Mouse (Mus musculus): ENCODE data around the gene Clec2g. TPM values are rescaled to one million over a fixed set of nuclear protein-coding genes. Genes with fewer than 3 reads are reported as not detected.
"Not testable (repeated sequence)": the region's sequence is repeated elsewhere in the genome, so short reads cannot be mapped to it uniquely, and the experiment has no call there.

Gene Clec2g
- not detected in 2 replicates for total RNA-seq (2014; rRNA removed)
- not detected in 2 replicates for polyA plus RNA-seq (2015; fragmentation: Nextera tagmentation; extraction: Ambion mirVana)

DNA sequence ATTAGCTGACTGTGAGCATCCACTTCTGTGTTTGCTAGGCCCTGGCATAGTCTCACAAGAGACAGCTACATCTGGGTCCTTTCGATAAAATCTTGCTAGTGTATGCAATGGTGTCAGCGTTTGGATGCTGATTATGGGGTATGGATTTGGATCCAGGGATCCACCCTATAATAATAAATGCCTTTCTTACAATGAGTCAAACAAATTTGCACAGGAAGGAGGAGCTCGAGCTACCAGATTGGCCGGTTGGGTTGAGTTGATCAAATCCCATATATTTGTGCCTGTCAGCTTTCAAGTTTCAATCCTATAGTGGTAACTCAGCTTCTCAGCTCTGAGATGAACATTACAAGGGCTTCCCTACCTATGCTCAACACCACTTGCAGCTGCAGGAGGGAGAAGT lies at the start of gene Clec2g:
Gene Clec2g (plus strand): TSS at position 301 of the 400 bp plus-strand sequence.
- 96% methylated on average over 4 of the region's 4 CpGs for WGBS
- not testable (repeated sequence) for DNase-seq (ENCODE audit: low spot score); H3K4me2 ChIP-seq (ENCODE audit: low read depth, low read length); H3K9me3 ChIP-seq (ENCODE audit: low read length); H3K4me1 ChIP-seq (ENCODE audit: insufficient read depth, low read length); H3K27me3 ChIP-seq (ENCODE audit: insufficient read depth, low read length); H3K4me3 ChIP-seq (ENCODE audit: low read length); H3K9ac ChIP-seq (replicated peaks; ENCODE audit: low read length); ATAC-seq; H3K27ac ChIP-seq; H3K36me3 ChIP-seq (ENCODE audit: insufficient read depth, low read length)

DNA sequence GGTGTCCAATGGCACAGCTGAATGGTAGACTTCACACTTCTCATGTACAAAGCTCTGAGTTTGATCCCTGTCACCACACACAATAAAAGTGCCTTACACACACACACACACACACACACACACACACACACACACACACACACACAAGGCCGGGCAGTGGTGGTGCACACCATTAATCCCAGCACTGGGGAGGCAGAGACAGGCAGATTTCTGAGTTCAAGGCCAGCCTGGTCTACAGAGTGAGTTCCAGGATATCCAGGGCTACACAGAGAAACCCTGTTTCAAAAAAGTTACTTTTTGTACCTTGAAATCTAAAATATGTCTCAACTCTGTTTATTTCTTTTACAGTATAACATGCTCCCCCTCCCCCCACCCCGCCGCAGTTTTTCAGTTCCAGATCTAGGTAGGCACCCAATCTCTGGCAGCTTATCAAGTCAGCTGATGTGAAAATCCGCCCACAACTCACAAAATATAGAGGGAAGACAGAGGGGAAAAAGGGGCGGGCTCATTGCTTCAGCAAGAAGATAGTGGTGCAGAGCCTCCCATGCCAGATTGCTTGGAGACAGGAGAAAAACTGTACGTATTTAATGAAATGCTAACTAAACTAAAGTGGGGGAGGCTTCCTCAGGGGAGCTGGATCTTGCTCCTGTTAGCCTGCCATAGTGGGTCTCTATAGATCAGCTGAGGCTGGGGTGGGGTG lies 46.9 kb upstream of the Clec2g start, which contains the start of gene Clec2i:
Gene Clec2i (plus strand): TSS at position 498 of the 700 bp plus-strand sequence.
- not testable (repeated sequence) for ATAC-seq; H3K4me2 ChIP-seq (ENCODE audit: low read depth, low read length)

DNA sequence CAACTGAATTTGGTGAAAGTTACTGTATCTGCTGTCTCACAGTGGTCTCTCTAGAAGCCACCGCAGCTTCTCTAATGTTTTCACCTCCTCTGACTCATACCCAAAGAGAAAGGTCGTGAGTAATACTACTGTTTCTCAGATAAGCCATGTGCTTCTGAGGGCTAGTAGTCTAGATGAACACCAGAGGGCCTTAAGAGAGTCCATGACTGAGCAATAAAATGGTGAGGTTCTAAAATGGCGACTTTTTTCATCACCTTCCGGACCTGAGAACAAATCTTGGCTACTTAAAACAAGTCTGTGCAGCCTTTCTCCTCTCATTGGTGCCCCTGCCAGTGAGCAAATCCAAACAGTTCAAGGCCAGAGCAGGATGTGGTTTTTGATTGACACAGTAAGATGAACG lies 45.3 kb upstream of the Clec2g start:
- H3K9ac ChIP-seq (replicated peaks; ENCODE audit: low read length) = no peak overlapping the region
- no peak overlapping the region for H3K4me2 ChIP-seq (ENCODE audit: low read depth, low read length)
- WGBS = 77% methylated on average over 5 of the region's 5 CpGs
- no peaks in the 10 kb centered on the region for H3K9me3 ChIP-seq (ENCODE audit: low read length)
- no peaks in the 10 kb centered on the region for H3K4me1 ChIP-seq (ENCODE audit: insufficient read depth, low read length)
- no peak overlapping the region for H3K27ac ChIP-seq
- no peaks in the 10 kb centered on the region for H3K27me3 ChIP-seq (ENCODE audit: insufficient read depth, low read length)
- no peak for TF ChIP-seq CTCF (IDR thresholded peaks at IDR 0.05; ENCODE audit: low read depth)
- H3K36me3 ChIP-seq (ENCODE audit: insufficient read depth, low read length) = no peaks in the 10 kb centered on the region
- no peak overlapping the region for H3K4me3 ChIP-seq (ENCODE audit: low read length)
- DNase-seq (ENCODE audit: low spot score) (no peak), ATAC-seq (no peak)

More for the DNA sequence above, 46.9 kb upstream of the Clec2g start, which contains the start of gene Clec2i:
- H3K36me3 ChIP-seq (ENCODE audit: insufficient read depth, low read length); H3K4me1 ChIP-seq (ENCODE audit: insufficient read depth, low read length); H3K27ac ChIP-seq; H3K9ac ChIP-seq (replicated peaks; ENCODE audit: low read length); DNase-seq (ENCODE audit: low spot score); H3K9me3 ChIP-seq (ENCODE audit: low read length); H3K27me3 ChIP-seq (ENCODE audit: insufficient read depth, low read length); H3K4me3 ChIP-seq (ENCODE audit: low read length): not testable (repeated sequence)
- 84% methylated on average over 6 of the region's 6 CpGs for whole genome bisulfite sequencing

DNA sequence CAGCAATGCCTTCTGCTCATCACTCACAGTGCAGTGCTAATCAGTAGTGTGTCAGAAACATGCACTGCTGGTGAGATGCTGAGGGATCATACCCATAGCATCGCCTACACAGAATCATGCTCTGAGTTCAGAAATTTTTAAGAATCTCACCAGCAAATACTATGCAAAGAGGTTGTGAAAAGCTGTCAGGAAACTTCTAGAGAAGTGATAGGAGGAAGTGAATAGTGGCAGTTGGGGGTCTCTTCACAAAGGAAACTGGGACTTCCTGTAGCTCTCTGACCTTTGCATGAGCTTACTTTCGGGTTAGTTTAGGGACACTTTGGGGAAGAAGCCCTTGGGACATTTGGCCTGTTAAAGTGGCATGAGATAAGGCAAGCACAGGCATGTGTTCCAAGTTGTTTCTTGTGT lies 43.2 kb upstream of the Clec2g start, which contains the start of gene BC035044:
Gene BC035044 (minus strand): TSS at position 179 of the 408 bp plus-strand sequence.
- WGBS = 88% methylated on average over 2 of the region's 2 CpGs
- Histone ChIP-seq H3K36me3 (ENCODE audit: insufficient read depth, low read length) (no peaks in the 10 kb centered on the region), H3K9ac (replicated peaks; ENCODE audit: low read length) (no peak within 1 kb of the TSS), H3K4me3 (ENCODE audit: low read length) (no peak within 1 kb of the TSS), H3K27me3 (ENCODE audit: insufficient read depth, low read length) (no peaks in the 10 kb centered on the region), H3K4me1 (ENCODE audit: insufficient read depth, low read length) (no peaks in the 10 kb centered on the region), H3K4me2 (ENCODE audit: low read depth, low read length) (no peak within 1 kb of the TSS), H3K27ac (no peak within 1 kb of the TSS), H3K9me3 (ENCODE audit: low read length) (no peaks in the 10 kb centered on the region)
- no peak for DNase-seq (ENCODE audit: low spot score)
- no peak for ATAC-seq
- TF ChIP-seq CTCF (IDR thresholded peaks at IDR 0.05; ENCODE audit: low read depth) = no peak

DNA sequence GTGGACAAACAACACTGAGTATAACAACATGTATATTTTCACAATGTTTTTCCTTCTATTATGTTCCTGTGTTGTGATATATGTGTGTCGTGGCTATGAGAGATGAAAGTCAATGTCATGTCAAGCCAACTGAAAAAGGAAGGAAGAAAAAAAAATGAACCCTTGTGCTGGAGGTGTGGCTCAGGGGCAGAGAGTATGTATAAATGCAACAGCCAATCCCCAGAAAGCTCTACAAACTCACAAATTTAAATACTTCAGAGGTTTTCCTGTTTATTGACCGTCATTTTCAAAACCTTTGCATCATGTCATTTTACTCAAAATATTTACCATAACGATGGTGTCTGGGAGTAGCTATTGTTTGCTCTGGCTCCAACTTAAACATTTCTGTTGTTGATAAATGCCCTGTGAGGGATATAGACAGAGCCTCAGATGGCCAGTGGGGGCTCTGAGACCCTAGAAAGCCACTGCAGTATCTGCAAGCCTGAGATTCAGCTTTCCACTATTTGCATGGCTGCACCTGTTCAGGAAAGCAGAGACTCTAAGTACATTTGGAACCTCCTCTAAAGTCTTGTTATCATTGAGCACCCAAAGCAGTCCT lies 38.7 kb upstream of the Clec2g start:
- no peaks in the 10 kb centered on the region for H3K27me3 ChIP-seq (ENCODE audit: insufficient read depth, low read length)
- H3K4me3 ChIP-seq (ENCODE audit: low read length) = no peak overlapping the region
- WGBS = 84% methylated on average over 3 of the region's 3 CpGs
- no peak for TF ChIP-seq CTCF (IDR thresholded peaks at IDR 0.05; ENCODE audit: low read depth)
- H3K4me2 ChIP-seq (ENCODE audit: low read depth, low read length) = no peak overlapping the region
- H3K27ac ChIP-seq = no peak overlapping the region
- no peak overlapping the region for H3K9ac ChIP-seq (replicated peaks; ENCODE audit: low read length)
- no peaks in the 10 kb centered on the region for H3K36me3 ChIP-seq (ENCODE audit: insufficient read depth, low read length)
- no peaks in the 10 kb centered on the region for H3K4me1 ChIP-seq (ENCODE audit: insufficient read depth, low read length)
- H3K9me3 ChIP-seq (ENCODE audit: low read length) = no peaks in the 10 kb centered on the region
- no peak for ATAC-seq
- DNase-seq (ENCODE audit: low spot score) = no peak

DNA sequence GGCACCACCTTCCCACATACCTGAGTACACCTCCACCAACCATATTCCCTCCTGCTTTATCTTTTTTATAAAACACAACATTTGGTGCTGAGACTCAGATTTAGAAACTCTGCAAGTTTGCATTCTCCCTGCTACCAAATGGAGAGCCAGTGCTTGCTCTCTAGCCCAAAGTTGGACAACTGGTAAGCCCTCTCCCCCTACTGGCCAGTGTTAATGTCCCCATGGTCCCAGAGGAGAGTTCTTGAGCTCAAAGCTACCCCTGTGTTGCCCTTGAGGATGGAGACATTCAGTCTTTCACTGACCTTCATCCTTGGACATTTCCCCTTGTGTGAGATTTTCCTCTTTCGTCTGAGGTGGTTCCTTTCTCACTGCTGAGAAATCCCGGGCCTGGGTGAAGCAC lies 34.1 kb upstream of the Clec2g start:
- H3K36me3 ChIP-seq (ENCODE audit: insufficient read depth, low read length) = no peaks in the 10 kb centered on the region
- ATAC-seq (no peak), DNase-seq (ENCODE audit: low spot score) (no peak)
- no peaks in the 10 kb centered on the region for H3K27me3 ChIP-seq (ENCODE audit: insufficient read depth, low read length)
- H3K4me3 ChIP-seq (ENCODE audit: low read length) = no peak overlapping the region
- H3K9me3 ChIP-seq (ENCODE audit: low read length) = no peaks in the 10 kb centered on the region
- TF ChIP-seq CTCF (IDR thresholded peaks at IDR 0.05; ENCODE audit: low read depth) = no peak
- no peak overlapping the region for H3K27ac ChIP-seq
- 84% methylated on average over 2 of the region's 2 CpGs for WGBS
- no peaks in the 10 kb centered on the region for H3K4me1 ChIP-seq (ENCODE audit: insufficient read depth, low read length)
- H3K4me2 ChIP-seq (ENCODE audit: low read depth, low read length) = no peak overlapping the region
- no peak overlapping the region for H3K9ac ChIP-seq (replicated peaks; ENCODE audit: low read length)

DNA sequence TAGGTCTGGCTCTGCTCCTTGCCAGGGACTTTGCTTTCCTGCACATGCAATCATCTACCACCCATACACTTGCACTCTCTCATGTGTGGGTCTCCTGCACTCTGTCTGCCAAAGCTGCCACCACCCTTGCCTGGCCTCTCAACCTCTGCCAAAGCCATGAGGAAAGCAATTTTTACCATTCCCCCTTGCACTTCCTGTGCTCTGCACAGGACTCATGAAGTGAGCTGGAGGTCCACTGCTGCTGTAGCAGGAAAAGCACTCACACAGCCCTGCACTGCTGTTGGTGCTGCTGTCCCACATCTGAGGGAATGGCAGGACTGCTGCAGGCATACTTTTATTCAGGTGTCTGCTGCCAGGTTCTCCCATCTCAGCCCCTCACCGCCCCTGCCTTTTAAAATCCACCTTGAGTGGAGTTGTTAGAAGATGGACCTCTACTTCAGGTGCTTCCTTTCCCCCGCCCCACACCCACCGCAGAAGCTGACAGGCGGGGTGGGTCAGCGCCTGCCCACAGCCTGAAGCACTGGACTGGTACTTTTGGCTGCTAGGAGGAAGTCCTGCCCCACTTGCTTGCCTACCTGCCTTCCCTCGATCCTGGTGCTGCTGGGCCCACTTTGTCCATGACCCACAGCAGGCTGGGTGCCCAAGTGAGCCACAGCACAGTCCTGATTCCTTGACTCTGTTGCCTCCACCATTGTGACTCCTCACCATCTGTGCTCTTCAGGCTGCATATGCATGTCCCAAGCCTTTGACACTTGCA lies 33.2 kb upstream of the Clec2g start:
- H3K27ac ChIP-seq; DNase-seq (ENCODE audit: low spot score); H3K4me1 ChIP-seq (ENCODE audit: insufficient read depth, low read length); H3K27me3 ChIP-seq (ENCODE audit: insufficient read depth, low read length); ATAC-seq; H3K9ac ChIP-seq (replicated peaks; ENCODE audit: low read length); H3K4me2 ChIP-seq (ENCODE audit: low read depth, low read length); H3K36me3 ChIP-seq (ENCODE audit: insufficient read depth, low read length); H3K9me3 ChIP-seq (ENCODE audit: low read length); H3K4me3 ChIP-seq (ENCODE audit: low read length): not testable (repeated sequence)
- 91% methylated on average over 5 of the region's 6 CpGs for WGBS
